Mouse (Mus musculus) retina, adult 2 months (tissue): ENCODE data around the gene Ank.

Source experiments
- DNase-seq: peaks from one replicate; pipeline ENCODE4 v3.0.0-alpha.2; 2012; ENCODE audit warnings: low read depth, low spot score

The Ank gene

DNA sequence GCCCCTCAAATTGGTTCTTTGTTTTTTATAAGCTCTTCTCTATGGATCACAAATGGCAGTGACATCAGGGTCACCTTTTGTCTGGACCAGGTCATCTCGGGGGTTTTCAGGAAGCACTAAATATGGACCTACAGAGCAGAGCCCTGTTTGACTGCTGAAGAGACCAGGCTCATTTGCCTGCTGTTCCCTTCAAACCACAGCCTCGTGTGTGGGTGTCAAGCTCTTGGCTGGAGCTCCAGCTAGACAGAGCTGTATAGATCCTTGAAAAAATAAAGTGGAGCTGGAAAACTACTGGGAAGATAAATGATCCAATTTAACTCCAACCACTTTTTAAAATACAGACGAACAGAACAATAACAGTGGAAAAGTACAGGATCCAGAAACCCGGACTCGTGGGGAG lies 70.3 kb downstream of the Ank start:
- DNase-seq = no peak

DNA sequence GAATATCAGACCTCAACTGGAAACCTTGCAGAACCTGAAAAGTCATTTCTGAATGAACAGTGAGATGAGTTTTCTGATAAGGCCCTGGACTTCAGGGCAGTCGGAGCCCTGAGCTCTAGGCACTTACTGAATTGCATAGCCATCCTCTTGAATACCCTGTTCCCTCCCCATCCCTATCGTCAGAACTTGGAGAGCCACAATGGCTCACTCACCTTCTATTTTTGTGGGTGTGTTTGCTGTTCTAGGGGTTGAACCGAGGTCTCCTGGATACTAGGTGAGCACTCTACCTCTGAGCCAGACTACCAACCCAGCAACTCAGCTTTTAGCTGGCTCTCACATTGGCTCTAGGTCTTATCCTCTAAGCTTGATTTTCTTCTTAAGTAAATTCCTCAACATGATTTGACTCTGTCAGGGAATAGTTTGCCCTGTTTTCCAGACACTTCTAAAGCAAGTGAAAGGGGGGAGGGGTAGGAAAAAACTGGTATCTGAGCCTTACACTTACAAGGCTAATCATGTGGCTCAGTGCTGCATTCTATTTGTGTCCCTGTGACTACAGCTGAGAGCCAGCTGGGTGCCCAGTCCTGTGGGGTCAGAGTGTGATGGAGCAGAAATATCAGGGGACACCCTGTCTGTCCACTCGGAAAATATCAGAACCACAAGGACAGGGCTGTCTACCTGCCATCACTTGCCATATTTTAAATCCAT lies 71.2 kb downstream of the Ank start:
- no peak for DNase-seq

DNA sequence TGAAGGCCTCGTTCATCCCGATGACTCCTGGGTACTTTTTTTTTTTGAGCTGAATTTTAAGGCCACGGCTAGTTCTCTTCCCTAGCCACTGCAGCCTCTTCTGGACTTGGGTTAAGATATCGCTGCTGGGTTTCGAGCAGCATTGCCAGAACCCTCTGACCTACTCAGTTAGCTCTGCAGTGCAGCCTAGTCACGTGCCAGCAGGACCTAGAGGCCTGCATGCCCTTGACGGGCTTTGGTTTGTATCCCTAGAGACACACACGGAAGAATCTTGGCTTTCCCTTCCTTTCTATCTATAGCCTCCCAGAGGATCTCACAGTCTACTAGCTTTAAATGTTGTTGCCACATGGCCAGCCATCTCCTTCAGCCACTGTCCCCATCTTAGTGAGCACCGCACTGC lies 73.3 kb downstream of the Ank start:
- no peak for DNase-seq

DNA sequence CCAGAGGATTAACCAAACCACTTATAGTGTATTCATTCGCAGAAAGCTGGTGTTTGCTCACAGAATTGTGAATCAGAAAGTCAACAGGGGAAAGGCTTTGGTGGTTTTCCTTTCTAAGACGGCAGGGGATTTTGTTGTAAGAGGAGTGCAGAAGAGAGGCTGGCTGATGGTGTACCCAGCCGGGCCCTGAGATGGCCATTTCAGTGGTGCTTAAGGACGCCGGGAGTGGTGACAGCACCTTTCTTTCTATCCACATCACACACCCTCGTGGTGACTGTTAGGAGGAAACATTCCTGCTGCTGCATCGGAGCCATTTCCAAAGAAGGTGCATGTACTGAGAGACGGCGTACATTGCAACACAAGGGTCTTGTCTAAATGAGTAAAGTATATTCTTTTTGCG lies 78.7 kb downstream of the Ank start:
- no peak for DNase-seq

DNA sequence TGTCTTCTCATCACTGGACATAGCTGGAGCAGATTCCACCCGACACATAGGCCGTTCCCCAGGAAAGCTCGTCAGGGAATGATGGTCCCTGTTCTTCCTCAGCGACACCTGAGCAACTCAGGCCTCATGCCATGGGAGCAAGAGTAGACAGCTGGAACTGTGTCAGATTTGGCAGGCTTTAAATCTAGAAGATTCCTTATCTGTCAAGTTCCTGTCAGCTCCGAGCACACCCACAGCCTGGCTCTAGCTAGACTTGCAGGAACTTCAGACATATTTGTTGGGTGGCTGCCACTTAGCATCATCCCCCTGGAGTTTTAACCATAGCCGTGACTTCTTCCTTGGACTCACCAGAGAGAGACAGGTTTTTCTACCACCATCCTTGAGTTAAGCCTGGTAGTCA lies 81.6 kb downstream of the Ank start:
- DNase-seq = no peak

DNA sequence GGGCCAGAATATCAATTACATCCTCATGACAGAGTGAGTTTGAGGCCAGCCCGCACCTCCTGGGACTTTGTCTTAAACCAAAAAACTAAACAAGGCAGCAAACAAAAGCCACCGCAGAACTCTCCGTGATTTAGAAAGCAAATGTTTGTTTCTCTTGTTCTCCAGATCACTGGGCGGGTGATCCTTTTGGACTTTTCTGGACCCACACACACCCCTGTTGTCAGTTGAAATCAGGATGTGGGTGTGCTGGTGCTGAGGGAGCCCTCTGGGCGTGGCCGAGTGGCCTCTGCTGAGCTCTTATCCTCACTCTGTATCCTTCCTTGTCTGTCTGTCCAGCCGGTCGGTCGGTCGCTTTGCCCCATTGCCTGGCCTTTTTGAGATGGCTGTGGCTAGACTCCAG lies 82.6 kb downstream of the Ank start:
- no peak for DNase-seq

DNA sequence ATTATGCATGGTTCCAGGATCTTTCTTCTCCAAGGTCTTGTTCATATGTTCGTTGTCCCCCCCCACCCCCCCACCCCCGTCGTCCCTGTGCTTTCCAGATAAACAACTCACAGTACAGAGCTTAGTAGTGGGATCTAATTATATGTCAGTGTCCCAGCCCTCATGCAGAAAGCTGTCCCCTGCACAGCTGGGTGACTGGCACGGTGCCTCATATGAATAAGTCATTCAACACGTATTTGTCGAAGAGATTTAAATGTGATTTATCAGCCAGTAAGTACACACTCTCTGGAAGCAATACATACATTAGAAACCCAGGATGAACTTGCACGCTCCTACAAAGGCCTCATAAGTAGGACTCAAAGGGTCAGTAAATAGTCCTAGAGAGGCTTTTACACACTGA lies 83.4 kb downstream of the Ank start:
- DNase-seq = no peak

DNA sequence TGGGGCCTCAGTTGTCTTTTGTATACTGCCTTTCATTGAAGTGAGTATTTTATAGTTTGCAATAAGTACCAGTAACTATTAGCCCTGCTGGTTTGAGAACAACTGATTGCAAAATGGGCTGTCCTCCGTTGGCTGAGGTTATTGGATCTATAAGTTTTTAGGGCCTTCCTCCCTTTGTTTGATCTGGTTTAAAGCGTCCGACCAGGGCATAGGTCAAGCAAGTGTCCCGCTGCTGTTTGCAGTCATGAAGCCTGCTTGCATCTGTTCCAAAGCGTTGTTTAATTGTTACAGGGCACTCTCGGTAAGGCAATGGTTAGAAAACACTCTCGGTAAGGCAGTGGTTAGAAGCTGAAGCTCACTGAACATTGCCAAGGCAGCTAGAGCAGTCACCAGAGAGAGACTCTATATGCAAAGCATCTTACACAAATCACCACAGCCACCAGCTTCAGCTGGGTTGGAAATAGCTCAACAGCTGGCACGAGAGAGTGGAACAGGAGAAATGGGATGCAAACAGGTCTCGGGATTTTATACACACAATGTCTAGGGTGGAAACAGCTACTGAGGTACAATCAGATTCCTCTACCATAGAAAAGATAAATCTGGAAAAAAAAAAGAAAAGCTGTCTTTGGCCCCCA lies 84.0 kb downstream of the Ank start:
- DNase-seq = no peak

DNA sequence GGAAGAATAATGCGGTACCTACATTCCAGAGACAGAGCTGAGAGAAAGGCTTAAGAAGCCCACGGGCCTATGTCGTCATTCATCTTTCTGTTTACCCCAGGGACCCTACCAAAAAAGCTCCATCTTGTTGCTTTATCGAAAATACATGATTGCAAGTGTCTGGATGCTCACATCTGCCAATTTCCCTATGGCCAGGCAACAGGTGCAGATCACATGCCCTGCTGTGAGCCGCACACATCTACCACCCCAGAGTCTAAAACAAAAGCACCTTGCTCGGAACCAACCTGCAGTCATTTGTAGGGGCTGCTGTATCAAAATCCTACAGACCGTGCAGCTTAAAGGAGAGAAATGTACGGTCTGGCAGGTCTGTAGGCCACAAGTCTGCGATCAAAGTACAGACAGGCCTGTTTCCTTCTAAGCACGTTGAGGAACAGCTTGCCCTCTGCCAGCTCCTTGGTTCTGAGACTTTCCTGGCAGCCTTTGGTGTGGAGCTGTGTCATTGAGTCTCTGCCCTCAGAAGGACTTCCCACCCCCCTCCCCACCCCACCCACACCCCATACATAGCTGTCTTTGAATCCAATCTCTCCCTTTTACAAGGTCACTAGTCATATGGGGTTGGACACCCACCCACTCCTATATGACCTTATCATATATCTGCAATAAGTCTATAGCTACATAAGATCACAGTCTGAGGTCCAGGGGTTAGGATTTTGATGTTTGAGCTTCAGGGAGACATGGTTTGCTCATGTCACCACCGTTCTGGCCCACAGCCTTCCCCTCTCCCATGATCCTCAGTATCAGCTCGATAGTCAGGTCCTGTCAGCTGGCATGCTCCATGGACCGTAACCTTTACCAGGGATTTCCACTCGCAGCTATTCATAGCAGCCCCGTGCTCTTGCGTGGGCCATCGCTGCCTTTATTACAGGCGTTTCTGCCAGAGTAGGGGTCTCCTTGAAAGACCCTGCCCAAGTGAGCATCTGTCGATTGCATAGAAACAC lies 84.9 kb downstream of the Ank start:
- DNase-seq = no peak

DNA sequence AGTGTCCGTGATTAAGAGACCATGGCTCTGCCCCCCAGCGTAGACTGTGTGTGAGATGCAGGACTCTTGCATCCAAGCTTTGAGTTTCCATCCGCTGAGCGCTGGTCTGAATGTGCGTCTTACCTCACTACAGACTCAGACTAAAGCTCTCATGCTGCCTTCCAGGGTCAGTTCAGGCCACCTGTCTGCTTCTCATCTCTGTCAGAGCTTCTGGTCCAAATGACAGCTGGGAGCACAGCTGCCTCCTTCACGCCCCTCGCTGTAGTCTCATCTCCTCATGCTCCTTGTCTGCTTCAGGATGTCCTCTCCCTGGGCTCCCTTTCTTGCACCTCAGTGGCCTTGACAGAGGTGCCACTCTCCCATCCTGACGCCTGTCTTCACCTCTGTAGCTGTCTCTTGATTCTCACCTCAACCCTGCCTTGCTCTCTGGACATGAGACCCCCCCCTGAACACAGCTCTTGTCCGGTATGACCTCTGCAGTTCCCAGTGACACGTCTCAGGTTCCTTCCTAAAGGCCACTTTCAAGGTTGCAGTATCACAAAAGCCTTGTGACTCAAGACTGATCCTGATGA lies 85.7 kb downstream of the Ank start:
- no peak for DNase-seq

DNA sequence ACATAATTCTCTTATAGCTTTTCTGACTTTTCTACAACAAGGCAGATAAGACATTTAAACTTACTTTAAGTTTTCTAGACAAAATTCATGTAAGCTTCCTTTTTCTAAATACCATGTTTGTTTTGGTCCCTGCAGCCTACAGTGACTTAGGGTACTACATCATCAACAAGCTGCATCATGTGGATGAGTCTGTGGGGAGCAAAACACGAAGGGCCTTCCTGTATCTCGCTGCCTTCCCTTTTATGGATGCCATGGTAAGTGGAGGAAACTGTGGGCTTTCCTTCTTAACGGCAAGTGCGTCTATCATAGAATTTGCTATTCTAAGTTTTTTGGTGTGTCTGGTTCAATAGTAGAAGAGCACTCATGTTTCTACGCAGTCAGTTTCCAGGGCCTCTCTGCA lies 87.1 kb downstream of the Ank start:
- DNase-seq = no peak

DNA sequence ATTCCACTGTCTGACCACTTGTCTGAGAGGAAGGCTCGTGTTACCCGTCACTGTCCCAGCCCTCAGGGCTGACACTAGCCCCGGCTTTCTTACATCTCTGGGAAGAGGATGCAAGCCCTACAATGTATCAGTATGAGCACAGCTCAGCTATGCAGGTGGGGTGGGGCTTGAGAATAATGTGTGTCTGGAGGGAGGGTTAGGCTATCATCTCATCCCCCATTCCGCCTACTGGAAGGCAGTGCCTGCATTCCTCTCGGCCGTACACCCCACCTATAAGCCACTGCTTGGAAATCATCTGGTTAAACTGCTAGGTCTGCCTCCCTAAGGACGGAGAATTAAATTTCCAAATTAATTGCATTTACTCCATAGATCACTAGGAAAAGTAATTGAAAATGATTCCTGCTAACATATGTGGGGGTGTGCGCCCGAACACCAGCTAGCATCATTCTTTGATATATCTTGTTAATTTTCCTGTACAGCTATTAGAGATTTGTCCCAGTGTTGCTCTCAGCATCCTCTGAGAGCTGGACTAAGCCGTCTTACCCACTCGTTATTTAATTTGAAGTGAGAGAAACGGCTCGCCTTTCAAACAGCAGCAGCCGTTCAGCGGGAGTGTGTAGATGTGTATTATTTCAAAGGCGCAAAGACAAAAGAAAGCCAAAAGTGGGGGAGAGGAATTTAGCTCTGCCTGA lies 92.1 kb downstream of the Ank start:
- DNase-seq = no peak

DNA sequence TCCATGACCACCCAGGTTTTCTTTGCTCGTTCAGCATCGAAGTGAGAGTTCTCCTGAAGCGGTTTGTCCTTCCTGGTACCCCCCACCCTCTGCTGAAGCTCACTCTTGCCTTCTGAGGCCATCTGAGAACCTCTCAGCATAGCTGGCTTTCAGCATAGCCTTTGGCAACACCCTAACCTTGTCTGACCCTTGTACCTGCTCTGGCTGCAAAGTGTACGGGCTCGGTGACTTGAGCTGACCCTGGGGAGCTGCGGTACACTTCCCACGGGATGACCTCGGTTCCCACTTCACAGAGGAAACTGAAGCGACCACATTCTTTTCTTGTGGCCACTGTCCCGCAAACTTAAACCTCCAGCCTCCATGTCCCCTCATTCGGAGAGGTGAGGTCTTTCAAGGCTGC lies 93.8 kb downstream of the Ank start:
- DNase-seq = no peak

DNA sequence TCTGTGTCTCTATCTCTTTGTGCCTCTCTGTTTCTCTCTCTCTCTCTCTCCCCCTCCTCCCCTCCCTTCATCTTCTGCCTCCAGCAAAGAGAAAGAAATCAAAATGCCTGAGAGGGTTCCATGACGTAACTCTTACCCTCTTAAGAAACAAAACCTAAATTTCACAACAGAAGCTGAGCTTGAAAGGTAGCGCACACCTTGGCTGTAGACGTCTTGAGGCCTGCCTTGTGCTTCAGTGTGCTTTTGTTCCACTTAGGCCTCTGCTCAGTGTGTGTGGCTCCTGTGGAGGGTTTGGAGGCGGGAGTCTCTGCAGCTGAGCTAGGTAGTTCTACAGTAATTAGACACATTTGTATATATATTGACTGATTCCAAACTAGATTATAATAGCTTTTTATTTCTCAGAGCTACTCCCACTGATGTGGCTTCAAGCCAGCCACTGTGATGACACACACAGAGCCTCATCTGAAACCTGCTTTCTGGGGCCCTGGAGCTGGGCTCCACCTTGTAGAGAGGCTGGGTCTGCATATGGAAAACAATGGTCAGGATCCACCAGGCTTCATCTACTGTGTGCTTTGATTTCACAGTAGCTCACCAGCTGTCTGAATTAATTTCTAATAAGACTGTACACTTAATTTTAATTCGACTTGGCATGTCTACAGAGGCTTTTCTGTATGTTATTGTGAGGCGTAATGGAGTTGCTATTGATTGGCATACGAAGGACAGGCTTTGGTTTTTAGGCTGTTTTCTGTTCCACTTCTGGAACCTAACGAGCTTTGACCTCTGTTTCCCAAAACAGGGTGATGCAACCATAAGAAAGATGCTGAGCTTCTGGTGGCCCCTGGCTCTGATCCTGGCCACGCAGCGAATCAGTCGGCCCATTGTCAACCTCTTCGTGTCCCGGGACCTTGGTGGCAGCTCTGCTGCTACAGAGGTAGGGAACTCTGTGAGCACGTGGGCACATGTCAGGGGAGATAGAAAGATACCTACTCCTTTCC lies 97.9 kb downstream of the Ank start:
- no peak for DNase-seq

DNA sequence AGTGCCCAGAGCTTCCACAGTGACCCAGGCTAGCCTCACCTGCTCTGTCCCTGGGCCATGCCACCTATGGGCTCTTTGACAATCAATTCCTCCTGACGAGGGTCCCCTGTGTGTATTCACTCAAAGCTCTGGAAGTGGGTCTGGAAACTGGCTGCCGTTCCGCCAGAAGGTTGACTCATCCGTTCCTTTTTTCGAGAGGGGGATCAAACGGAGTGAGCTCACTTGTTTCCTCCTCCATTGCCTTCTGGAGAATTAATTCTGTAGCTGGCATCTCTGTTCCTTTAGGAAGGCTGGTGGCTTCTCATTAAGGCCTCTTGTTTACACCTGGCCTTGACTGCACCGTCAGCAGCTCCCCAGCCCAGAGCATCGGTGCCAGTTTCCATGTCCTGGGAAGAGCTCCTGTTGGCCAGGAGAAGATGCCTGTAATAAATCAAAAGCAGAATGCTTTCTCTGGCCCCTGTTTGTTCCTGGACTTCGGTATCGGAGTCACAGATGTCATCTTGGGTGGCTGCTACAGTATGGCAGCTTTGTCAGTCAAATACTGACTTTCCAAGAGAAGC lies 99.2 kb downstream of the Ank start:
- no peak for DNase-seq

DNA sequence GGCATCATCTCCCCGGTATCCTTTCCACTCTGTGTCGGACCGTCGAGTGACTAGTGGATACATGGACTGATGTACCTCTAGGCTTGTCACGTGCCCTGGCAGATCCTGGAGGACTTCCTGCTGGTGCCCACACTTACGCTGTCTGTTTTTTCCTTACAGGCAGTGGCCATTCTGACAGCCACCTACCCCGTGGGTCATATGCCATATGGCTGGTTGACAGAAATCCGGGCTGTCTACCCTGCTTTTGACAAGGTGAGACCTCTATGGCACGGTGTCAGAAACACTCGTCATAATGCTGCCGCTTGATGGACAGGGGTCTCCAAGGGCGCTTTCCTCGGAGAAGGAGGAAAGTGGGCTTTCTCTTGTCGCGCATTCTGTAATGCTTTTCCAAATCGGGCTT lies 100.9 kb downstream of the Ank start:
- no peak for DNase-seq

DNA sequence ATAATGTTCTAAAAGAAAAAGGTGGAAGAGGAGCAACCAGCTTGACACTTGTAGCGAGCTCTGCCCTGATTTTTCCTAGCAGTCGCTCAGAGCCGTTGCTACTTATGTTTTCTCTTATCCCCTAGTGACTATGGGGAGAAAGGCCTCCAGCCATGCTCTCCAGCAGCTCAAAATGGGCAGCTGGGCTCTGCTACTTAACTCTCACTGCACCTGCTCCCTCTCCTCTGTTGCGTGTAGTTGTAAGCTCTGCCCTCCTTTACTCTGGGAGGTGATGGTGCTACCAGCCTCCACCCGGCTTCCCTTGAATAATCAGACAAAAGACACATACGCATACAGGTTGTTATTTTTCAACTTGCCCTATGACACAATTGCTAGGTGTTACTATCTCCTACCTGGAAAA lies 101.9 kb downstream of the Ank start:
- DNase-seq = no peak

DNA sequence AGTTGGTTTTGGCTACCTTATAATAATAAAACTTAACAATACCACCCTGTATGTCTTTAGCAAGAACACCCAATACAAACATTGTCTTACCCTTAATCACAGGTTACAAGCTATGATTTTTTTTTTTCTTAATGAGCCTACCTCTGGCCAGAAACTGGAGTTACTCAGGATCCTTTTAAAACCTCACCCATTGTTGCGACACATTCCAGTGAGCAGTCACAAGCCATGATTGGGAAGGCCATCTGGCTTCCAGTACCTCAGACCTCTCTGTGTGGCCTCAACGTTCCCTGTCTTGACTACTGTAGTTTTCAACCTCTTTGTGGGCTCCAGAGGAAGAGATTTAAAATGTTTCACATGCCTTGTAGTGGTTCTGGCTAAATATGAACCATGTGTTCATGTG lies 103.4 kb downstream of the Ank start:
- DNase-seq = no peak

DNA sequence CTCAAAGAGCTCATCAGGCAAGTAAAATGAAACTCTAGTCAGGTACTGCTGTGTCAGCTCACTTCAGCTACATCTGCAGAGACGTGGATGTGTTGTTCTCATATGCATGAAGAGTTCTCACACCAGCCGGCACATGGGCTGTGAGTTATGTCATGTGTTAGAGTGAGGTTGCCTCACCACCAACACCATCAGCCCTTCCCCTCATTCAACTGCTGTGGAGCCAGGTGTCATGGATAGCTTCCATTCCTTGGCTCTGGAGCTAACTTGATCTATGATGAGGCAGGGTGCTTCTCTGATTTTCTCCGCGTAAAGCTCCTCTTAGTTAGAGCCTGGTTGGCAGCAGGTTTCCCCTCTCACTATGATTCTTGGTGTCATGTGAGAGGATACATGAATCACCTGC lies 103.9 kb downstream of the Ank start:
- DNase-seq = no peak

DNA sequence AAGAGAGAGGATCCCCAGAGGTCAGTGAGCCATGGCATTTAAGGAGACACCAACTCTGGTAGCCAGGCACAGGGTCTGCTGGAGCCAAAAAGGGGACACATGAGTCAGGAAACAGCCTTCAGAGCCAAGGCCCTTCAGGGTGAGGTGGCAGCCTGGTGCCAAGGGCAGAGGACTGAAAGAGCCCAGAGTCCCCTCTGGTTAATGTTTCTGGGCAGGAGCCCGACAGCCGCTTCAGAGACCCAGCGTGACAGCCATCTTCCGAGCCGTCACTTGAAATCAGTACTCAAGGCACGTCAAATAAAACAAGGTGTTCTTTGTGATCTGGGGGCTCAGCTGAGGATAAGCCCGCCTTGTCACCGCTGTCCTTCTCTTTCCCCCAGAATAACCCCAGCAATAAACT lies 104.7 kb downstream of the Ank start:
- no peak for DNase-seq
